Mouse (Mus musculus) lung, adult 2 months (tissue): ENCODE measurements around the gene Mip. TPM values are rescaled to one million over a fixed set of nuclear protein-coding genes. Genes with fewer than 3 reads are reported as not detected.

ENCODE experiments used
- DNase-seq: peaks from one replicate; pipeline ENCODE4 v3.0.0; 2022
- H3K4me1 ChIP-seq: fragments of 200-500 bp; 2 replicates; pipeline ENCODE4 v1.6.1; 2011; ENCODE audit warnings: low read length; ENCODE audit not compliant: control insufficient read depth, insufficient read depth
- H3K4me3 ChIP-seq: fragments of 200-500 bp; replicated peaks from 2 replicates; pipeline ENCODE3; 2011; ENCODE audit warnings: low read depth, mild to moderate bottlenecking, control low read depth, low read length; ENCODE audit errors: extremely low read depth
- CTCF ChIP-seq: fragments of 200-500 bp; IDR thresholded peaks from 2 replicates; pipeline ENCODE4 v1.5.1; 2011; ENCODE audit warnings: mild to moderate bottlenecking, low read length, control low read depth; ENCODE audit not compliant: insufficient read depth
- POLR2A ChIP-seq: fragments of 200-500 bp; IDR thresholded peaks from 2 replicates; pipeline ENCODE4 v1.6.1; 2011; ENCODE audit warnings: low read depth, mild to moderate bottlenecking, control low read depth, low read length, borderline replicate concordance; ENCODE audit errors: extremely low read depth
- WGBS: fragments of 180-500 bp; shearing (Covaris S2); methylation state at CpG from one replicate; pipeline ENCODE4 v1.1.7; 2018; 5-methylcytosine and 5-hydroxymethylcytosine counted together
- polyA plus RNA-seq: library from polyadenylated mRNA; depleted of rRNA; stranded (reverse); fragments of >200 nt; gene quantifications from 2 replicates; pipeline ENCODE4 v1.2.3, GENCODE M21; 2012; rRNA removed

Mip gene
- polyA plus RNA-seq, 1 experiment = not detected

GRCm38 (mm10) chr10:128278158-128278557 lies 52.5 kb downstream of the Mip start:
- TF ChIP-seq CTCF (no peak), POLR2A (no peak)
- no peaks in the 10 kb centered on the region for H3K4me1 ChIP-seq
- no peak overlapping the region for H3K4me3 ChIP-seq
- no peak for DNase-seq
- WGBS = 72% methylated on average over 6 of the region's 6 CpGs

- Histone ChIP-seq H3K4me3 (no peak overlapping the region), H3K4me1 (no peaks in the 10 kb centered on the region)
- WGBS = 82% methylated on average over 6 of the region's 6 CpGs
- no peak for DNase-seq
- TF ChIP-seq POLR2A = no peak
- no peak for TF ChIP-seq CTCF
Observed at GRCm38 (mm10) chr10:128280943-128281342, 55.3 kb downstream of the Mip start.

Other genes starting within 250 kb of the Mip start
- gene Hsd17b6, start 218.2 kb upstream of the Mip start, polyA plus RNA-seq = 0.56 TPM in 1 of 2 replicates, not detected in the other
- 1.4 and 2.3 TPM in 2 replicates for gene Prim1, start 210.7 kb upstream of the Mip start, polyA plus RNA-seq
- gene Naca, start 190.3 kb upstream of the Mip start, polyA plus RNA-seq = 102 and 113 TPM in 2 replicates
- 43.8 and 84.2 TPM in 2 replicates for gene Ptges3, start 166.9 kb upstream of the Mip start, polyA plus RNA-seq
- 1,519 and 1,632 TPM in 2 replicates for gene Atp5b, start 142.6 kb upstream of the Mip start, polyA plus RNA-seq
- gene Baz2a, start 134.3 kb upstream of the Mip start, polyA plus RNA-seq = 26.9 and 40.7 TPM in 2 replicates
- 103 and 116 TPM in 2 replicates for gene Rbms2, start 45.5 kb upstream of the Mip start, polyA plus RNA-seq
- gene Gls2, start 31.4 kb upstream of the Mip start, polyA plus RNA-seq = 1.5 and 2.4 TPM in 2 replicates
- gene Spryd4, start 14.0 kb upstream of the Mip start, polyA plus RNA-seq = 5.6 and 9.9 TPM in 2 replicates
- gene Timeless, start 6.2 kb downstream of the Mip start, polyA plus RNA-seq = 7.8 and 7.9 TPM in 2 replicates
- gene Apon, start 28.3 kb downstream of the Mip start, polyA plus RNA-seq = 0.08 and 0.27 TPM in 2 replicates
- 0.32 and 0.75 TPM in 2 replicates for gene Apof, start 42.8 kb downstream of the Mip start, polyA plus RNA-seq
- gene Stat2, start 44.7 kb downstream of the Mip start, polyA plus RNA-seq = 30.8 and 34.4 TPM in 2 replicates
- 0.08 TPM in 1 of 2 replicates, not detected in the other for gene Il23a, start 72.9 kb downstream of the Mip start, polyA plus RNA-seq
- gene Pan2, start 77.5 kb downstream of the Mip start, polyA plus RNA-seq = 22.8 and 30.7 TPM in 2 replicates
- 32.0 and 55.9 TPM in 2 replicates for gene Cnpy2, start 96.6 kb downstream of the Mip start, polyA plus RNA-seq
- gene Cs, start 111.9 kb downstream of the Mip start, polyA plus RNA-seq = 95.6 and 150 TPM in 2 replicates
- 28.9 and 48.7 TPM in 2 replicates for gene Coq10a, start 143.2 kb downstream of the Mip start, polyA plus RNA-seq
- 24.5 and 31.6 TPM in 2 replicates for gene Ankrd52, start 151.3 kb downstream of the Mip start, polyA plus RNA-seq
- 0.42 TPM in 1 of 2 replicates, not detected in the other for gene Slc39a5, start 175.4 kb downstream of the Mip start, polyA plus RNA-seq
- gene Nabp2, start 185.7 kb downstream of the Mip start, polyA plus RNA-seq = 22.1 and 23.4 TPM in 2 replicates
- 24.4 and 25.5 TPM in 2 replicates for gene Rnf41, start 185.8 kb downstream of the Mip start, polyA plus RNA-seq
- gene Smarcc2, start 233.4 kb downstream of the Mip start, polyA plus RNA-seq = 99.8 TPM in 2 replicates